Mouse (Mus musculus) midbrain, embryonic 12.5 days (tissue): ENCODE results near the gene Ltbr. TPM values are rescaled to one million over a fixed set of nuclear protein-coding genes. Genes with fewer than 3 reads are reported as not detected.
A peak's percentile ranks its signal among the peaks of the same experiment; 100 is the strongest.
"Not testable (repeated sequence)": the region's sequence is repeated elsewhere in the genome, so short reads cannot be mapped to it uniquely, and the experiment has no call there.

Experiments used
- ATAC-seq: fragments of 200-750 bp; cut with Nextera tagmentation; 2 replicates; pipeline ENCODE4 v1.8.0; 2017; ENCODE audit warnings: low read depth, moderate TSS enrichment, moderate library complexity; ENCODE audit not compliant: low FRiP score
- H3K27ac ChIP-seq: fragments of 300-500 bp; sonication (generic); replicated peaks from 2 replicates; pipeline ENCODE4 v1.5.1; 2016; ENCODE audit warnings: mild to moderate bottlenecking
- H3K27me3 ChIP-seq: fragments of 300-500 bp; sonication (generic); 2 replicates; pipeline ENCODE4 v1.6.1; 2016; ENCODE audit warnings: mild to moderate bottlenecking
- H3K36me3 ChIP-seq: fragments of 300-500 bp; sonication (generic); 2 replicates; pipeline ENCODE4 v1.6.1; 2016
- H3K4me1 ChIP-seq: fragments of 300-500 bp; sonication (generic); 2 replicates; pipeline ENCODE4 v1.6.1; 2016
- H3K4me2 ChIP-seq: fragments of 300-500 bp; sonication (generic); replicated peaks from 2 replicates; pipeline ENCODE4 v1.6.1; 2016; ENCODE audit warnings: mild to moderate bottlenecking, moderate library complexity
- H3K4me3 ChIP-seq: fragments of 300-500 bp; sonication (generic); 2 replicates; pipeline ENCODE4 v1.5.1; 2016; ENCODE audit warnings: mild to moderate bottlenecking
- H3K9ac ChIP-seq: fragments of 300-500 bp; sonication (generic); replicated peaks from 2 replicates; pipeline ENCODE4 v1.6.1; 2016; ENCODE audit warnings: mild to moderate bottlenecking, moderate library complexity
- H3K9me3 ChIP-seq: fragments of 300-500 bp; sonication (generic); 2 replicates; pipeline ENCODE4 v1.6.1; 2016; ENCODE audit warnings: mild to moderate bottlenecking
- WGBS: fragments of 180-500 bp; shearing (Covaris S2); methylation state at CpG from one replicate; pipeline ENCODE4 v1.1.7; 2016; 5-methylcytosine and 5-hydroxymethylcytosine counted together
- polyA plus RNA-seq: library from polyadenylated mRNA; unstranded; fragments of >200 nt; fragmentation: Nextera tagmentation; extraction: Ambion mirVana; gene quantifications from 2 replicates; pipeline ENCODE4 v1.2.1, GENCODE M21; 2016

The Ltbr gene
- polyA plus RNA-seq, 1 experiment from 2014 or later = 20.2 TPM

- WGBS = 72% methylated on average over 8 of the region's 8 CpGs
- no peaks in the 10 kb centered on the region for H3K36me3 ChIP-seq
- H3K4me1 ChIP-seq = no peaks in the 10 kb centered on the region
- no peaks in the 10 kb centered on the region; the same call in 1 of the 2 replicates for H3K27me3 ChIP-seq
- no peak overlapping the region for H3K4me2 ChIP-seq
- H3K4me3 ChIP-seq = no peak overlapping the region
- no peak for ATAC-seq
- H3K9me3 ChIP-seq = peaks cover 3% of the 10 kb centered on the region; the same call in 1 of the 2 replicates
- H3K27ac ChIP-seq = no peak overlapping the region
- no peak overlapping the region for H3K9ac ChIP-seq
Measured at GRCm38 (mm10) chr6:125284250-125284649, 29.4 kb downstream of the Ltbr start.

GRCm38 (mm10) chr6:125282721-125283120 lies 31.0 kb downstream of the Ltbr start:
- H3K4me3 ChIP-seq, ATAC-seq, H3K4me2 ChIP-seq, H3K27ac ChIP-seq, H3K4me1 ChIP-seq, H3K9me3 ChIP-seq, H3K36me3 ChIP-seq, H3K9ac ChIP-seq, H3K27me3 ChIP-seq: not testable (repeated sequence)
- WGBS = 95% methylated on average over 13 of the region's 13 CpGs

- no peak for ATAC-seq
- Histone ChIP-seq H3K4me1 (no peaks in the 10 kb centered on the region), H3K4me2 (no peak overlapping the region), H3K4me3 (no peak overlapping the region), H3K27me3 (no peaks in the 10 kb centered on the region), H3K27ac (no peak overlapping the region), H3K9me3 (peaks cover 2% of the 10 kb centered on the region; the same call in 1 of the 2 replicates), H3K9ac (no peak overlapping the region), H3K36me3 (no peaks in the 10 kb centered on the region)
- WGBS = 63% methylated on average over 8 of the region's 8 CpGs
Measured at GRCm38 (mm10) chr6:125279729-125280128, 34.0 kb downstream of the Ltbr start.

- H3K4me1 ChIP-seq = no peaks in the 10 kb centered on the region
- no peaks in the 10 kb centered on the region for H3K36me3 ChIP-seq
- peaks cover 18% of the 10 kb centered on the region; the same call in 1 of the 2 replicates for H3K27me3 ChIP-seq
- H3K4me3 ChIP-seq = no peak overlapping the region
- WGBS = 64% methylated on average over 15 of the region's 15 CpGs
- ATAC-seq = no peak
- no peaks in the 10 kb centered on the region for H3K9me3 ChIP-seq
- H3K9ac ChIP-seq = no peak overlapping the region
- H3K4me2 ChIP-seq = no peak overlapping the region
- H3K27ac ChIP-seq = no peak overlapping the region
Measured at GRCm38 (mm10) chr6:125274841-125275563, 38.7 kb downstream of the Ltbr start.

- WGBS = 76% methylated on average over 10 of the region's 10 CpGs
Measured at GRCm38 (mm10) chr6:125272228-125272785, 41.4 kb downstream of the Ltbr start.

GRCm38 (mm10) chr6:125271455-125272227 lies 42.0 kb downstream of the Ltbr start:
- H3K27me3 ChIP-seq = peaks cover 18% of the 10 kb centered on the region; the same call in 1 of the 2 replicates
- H3K36me3 ChIP-seq = no peaks in the 10 kb centered on the region
- no peak overlapping the region for H3K4me3 ChIP-seq
- H3K9me3 ChIP-seq = no peaks in the 10 kb centered on the region
- H3K27ac ChIP-seq = no peak overlapping the region
- H3K9ac ChIP-seq = no peak overlapping the region
- peak overlapping the region; percentile 33 for H3K4me2 ChIP-seq
- peak; percentile 89 for ATAC-seq
- WGBS = 19% methylated on average over 17 of the region's 17 CpGs
- H3K4me1 ChIP-seq = no peaks in the 10 kb centered on the region

More at GRCm38 (mm10) chr6:125272228-125272785, 41.4 kb downstream of the Ltbr start:
- ATAC-seq = no peak
- Histone ChIP-seq H3K9me3 (no peaks in the 10 kb centered on the region), H3K27ac (no peak overlapping the region), H3K9ac (no peak overlapping the region), H3K27me3 (peaks cover 18% of the 10 kb centered on the region; the same call in 1 of the 2 replicates), H3K4me2 (no peak overlapping the region), H3K36me3 (no peaks in the 10 kb centered on the region), H3K4me1 (no peaks in the 10 kb centered on the region), H3K4me3 (no peak overlapping the region)

- ATAC-seq = no peak
- WGBS = 49% methylated on average over 6 of the region's 6 CpGs
- H3K4me2 ChIP-seq = no peak overlapping the region
Measured at GRCm38 (mm10) chr6:125268799-125269198, 44.9 kb downstream of the Ltbr start.

GRCm38 (mm10) chr6:125267469-125267868 lies 46.2 kb downstream of the Ltbr start:
- Histone ChIP-seq H3K4me2 (no peak overlapping the region), H3K27ac (no peak overlapping the region), H3K27me3 (peaks cover 13% of the 10 kb centered on the region; the same call in 1 of the 2 replicates), H3K9ac (no peak overlapping the region), H3K4me1 (no peaks in the 10 kb centered on the region), H3K4me3 (no peak overlapping the region), H3K9me3 (no peaks in the 10 kb centered on the region), H3K36me3 (no peaks in the 10 kb centered on the region)
- ATAC-seq = no peak
- 92% methylated on average over 3 of the region's 3 CpGs for WGBS

More at GRCm38 (mm10) chr6:125268799-125269198, 44.9 kb downstream of the Ltbr start:
- H3K9me3 ChIP-seq = no peaks in the 10 kb centered on the region
- H3K9ac ChIP-seq = no peak overlapping the region
- H3K27me3 ChIP-seq = peaks cover 18% of the 10 kb centered on the region; the same call in 1 of the 2 replicates
- no peak overlapping the region for H3K27ac ChIP-seq
- no peaks in the 10 kb centered on the region for H3K36me3 ChIP-seq
- H3K4me3 ChIP-seq = no peak overlapping the region
- no peaks in the 10 kb centered on the region for H3K4me1 ChIP-seq

GRCm38 (mm10) chr6:125266600-125266999 lies 47.1 kb downstream of the Ltbr start:
- H3K4me3 ChIP-seq, H3K27me3 ChIP-seq, H3K36me3 ChIP-seq, H3K27ac ChIP-seq, H3K9ac ChIP-seq, H3K4me1 ChIP-seq, H3K9me3 ChIP-seq, ATAC-seq, H3K4me2 ChIP-seq: not testable (repeated sequence)
- 68% methylated on average over 6 of the region's 6 CpGs for WGBS

GRCm38 (mm10) chr6:125266091-125266490 lies 47.6 kb downstream of the Ltbr start:
- H3K4me3 ChIP-seq = no peak overlapping the region
- 81% methylated on average over 13 of the region's 13 CpGs for WGBS

GRCm38 (mm10) chr6:125265239-125265638 lies 48.4 kb downstream of the Ltbr start:
- Histone ChIP-seq H3K9ac (no peak overlapping the region), H3K4me1 (no peaks in the 10 kb centered on the region), H3K27ac (no peak overlapping the region), H3K4me3 (no peak overlapping the region), H3K4me2 (no peak overlapping the region), H3K36me3 (no peaks in the 10 kb centered on the region), H3K27me3 (no peaks in the 10 kb centered on the region), H3K9me3 (no peaks in the 10 kb centered on the region)
- 62% methylated on average over 10 of the region's 10 CpGs for WGBS
- ATAC-seq = no peak

More at GRCm38 (mm10) chr6:125266091-125266490, 47.6 kb downstream of the Ltbr start:
- H3K4me1 ChIP-seq = no peaks in the 10 kb centered on the region
- H3K9me3 ChIP-seq = no peaks in the 10 kb centered on the region
- H3K9ac ChIP-seq = no peak overlapping the region
- no peaks in the 10 kb centered on the region for H3K36me3 ChIP-seq
- ATAC-seq = no peak
- peaks cover 5% of the 10 kb centered on the region; the same call in 1 of the 2 replicates for H3K27me3 ChIP-seq
- H3K27ac ChIP-seq = no peak overlapping the region
- no peak overlapping the region for H3K4me2 ChIP-seq

GRCm38 (mm10) chr6:125264219-125264618 lies 49.5 kb downstream of the Ltbr start:
- Histone ChIP-seq H3K9me3 (no peaks in the 10 kb centered on the region), H3K27ac (no peak overlapping the region), H3K9ac (no peak overlapping the region), H3K4me2 (no peak overlapping the region), H3K4me3 (no peak overlapping the region), H3K27me3 (no peaks in the 10 kb centered on the region), H3K36me3 (no peaks in the 10 kb centered on the region), H3K4me1 (no peaks in the 10 kb centered on the region)
- WGBS = 91% methylated on average over 9 of the region's 9 CpGs
- ATAC-seq = no peak
